Mouse (Mus musculus) skeletal muscle tissue, adult 2 months (tissue): ENCODE data around the gene Haus5.
A peak's percentile ranks its signal among the peaks of the same experiment; 100 is the strongest.

Source experiments
- DNase-seq: peaks from one replicate; pipeline ENCODE4 v3.0.0-alpha.2; 2012; ENCODE audit warnings: low read depth, low spot score

The Haus5 gene

GRCm38 (mm10) chr7:30664529-30665200, at the start of gene Haus5:
Haus5 (minus strand) TSS chr7:30664994.
- DNase-seq = peak; percentile 92

- DNase-seq = no peak
Measured at GRCm38 (mm10) chr7:30711942-30712341, 47.1 kb upstream of the Haus5 start, which contains the start of gene Atp4a. Atp4a (plus strand) TSS chr7:30712209.

- DNase-seq = no peak
Measured at GRCm38 (mm10) chr7:30707441-30707840, 42.6 kb upstream of the Haus5 start.

- no peak for DNase-seq
Measured at GRCm38 (mm10) chr7:30706214-30706882, 41.6 kb upstream of the Haus5 start.

GRCm38 (mm10) chr7:30698589-30698988, 33.8 kb upstream of the Haus5 start, which contains the start of gene 2200002J24Rik:
2200002J24Rik (plus strand) TSS chr7:30698926.
- no peak for DNase-seq

- no peak for DNase-seq
Measured at GRCm38 (mm10) chr7:30698101-30698500, 33.3 kb upstream of the Haus5 start.

GRCm38 (mm10) chr7:30688325-30688724, 23.5 kb upstream of the Haus5 start:
- DNase-seq = no peak

- DNase-seq = no peak
Measured at GRCm38 (mm10) chr7:30683425-30683824, 18.6 kb upstream of the Haus5 start.

- no peak for DNase-seq
Measured at GRCm38 (mm10) chr7:30681897-30682296, 17.1 kb upstream of the Haus5 start.

- no peak for DNase-seq
Measured at GRCm38 (mm10) chr7:30678263-30678975, 13.6 kb upstream of the Haus5 start.

- DNase-seq = no peak
Measured at GRCm38 (mm10) chr7:30671480-30671879, 6.7 kb upstream of the Haus5 start, which contains the start of gene Pmis2. Pmis2 (minus strand) TSS chr7:30671605.

GRCm38 (mm10) chr7:30669229-30669628, 4.4 kb upstream of the Haus5 start:
- no peak for DNase-seq

GRCm38 (mm10) chr7:30665321-30665720, 527 bp upstream of the Haus5 start:
- no peak for DNase-seq

- DNase-seq = peak; percentile 97
Measured at GRCm38 (mm10) chr7:30649591-30650540, 14.9 kb downstream of the Haus5 start, which contains the start of gene Rbm42. Rbm42 (minus strand) TSS chr7:30650317.

GRCm38 (mm10) chr7:30639083-30639482, 25.7 kb downstream of the Haus5 start:
- DNase-seq = no peak

- DNase-seq = no peak
Measured at GRCm38 (mm10) chr7:30636395-30636794, 28.4 kb downstream of the Haus5 start.

GRCm38 (mm10) chr7:30635752-30636151, 29.0 kb downstream of the Haus5 start, which contains the start of gene Etv2:
Etv2 (minus strand) TSS chr7:30635852.
- DNase-seq = no peak

GRCm38 (mm10) chr7:30634621-30635020, 30.2 kb downstream of the Haus5 start:
- DNase-seq = no peak

GRCm38 (mm10) chr7:30633762-30634412, 30.9 kb downstream of the Haus5 start:
- no peak for DNase-seq

GRCm38 (mm10) chr7:30629013-30629412, 35.8 kb downstream of the Haus5 start:
- DNase-seq = no peak

- DNase-seq = no peak
Measured at GRCm38 (mm10) chr7:30626647-30627046, 38.1 kb downstream of the Haus5 start.
